Mouse (Mus musculus) MEL (cell line): ENCODE results near the gene Npas4.

ENCODE experiments used
- EP300 ChIP-seq, 2 experiments: IDR thresholded peaks; 2 replicates each; pipeline ENCODE4 v1.6.1; 2011; ENCODE audit warnings: improper control_type of control experiment in 2 of 2, low read length in 2 of 2, low read depth in 1 of 2, mild to moderate bottlenecking in 1 of 2
- GATA1 ChIP-seq: IDR thresholded peaks from 2 replicates; pipeline ENCODE4 v1.6.1; 2011; ENCODE audit warnings: low read depth, low read length, improper control_type of control experiment
- JUND ChIP-seq: IDR thresholded peaks from 2 replicates; pipeline ENCODE4 v1.6.1; 2011; ENCODE audit warnings: low read depth, mild to moderate bottlenecking, improper control_type of control experiment, low read length
- MYC ChIP-seq: IDR thresholded peaks from 2 replicates; pipeline ENCODE4 v1.6.1; 2011; ENCODE audit warnings: low read depth, mild to moderate bottlenecking, low read length, improper control_type of control experiment, moderate library complexity
- POLR2A ChIP-seq, 2 experiments: IDR thresholded peaks; 2 replicates each; pipeline ENCODE4 v1.6.1; 2011 to 2012; ENCODE audit warnings: low read length in 2 of 2, mild to moderate bottlenecking in 2 of 2, control low read depth in 1 of 2, improper control_type of control experiment in 1 of 2, low read depth in 1 of 2, moderate library complexity in 1 of 2; ENCODE audit not compliant: control insufficient read depth in 1 of 2, insufficient read depth in 1 of 2, poor library complexity in 1 of 2
- TAL1 ChIP-seq: IDR thresholded peaks from 2 replicates; pipeline ENCODE4 v1.6.1; 2012; ENCODE audit warnings: mild to moderate bottlenecking, inconsistent platforms, low read length, moderate library complexity, mixed read lengths

- TF ChIP-seq POLR2A (IDR thresholded peaks at IDR 0.05; ENCODE audit: control insufficient read depth in 1 of 2, insufficient read depth in 1 of 2, low read depth in 1 of 2, low read length in 2 of 2, poor library complexity in 1 of 2) (no peak), MYC (no peak), GATA1 (no peak), EP300 (IDR thresholded peaks at IDR 0.05; ENCODE audit: low read depth in 1 of 2, low read length in 2 of 2) (no peak), JUND (no peak), TAL1 (no peak)
Measured at GRCm38 (mm10) chr19:4992371-4992770, 2.3 kb upstream of the Npas4 start.
